Mouse (Mus musculus) stomach, embryonic 16.5 days (tissue): ENCODE measurements around the gene Vmn1r74. TPM values are rescaled to one million over a fixed set of nuclear protein-coding genes. Genes with fewer than 3 reads are reported as not detected.
"Not testable (repeated sequence)": the region's sequence is repeated elsewhere in the genome, so short reads cannot be mapped to it uniquely, and the experiment has no call there.

Experiments used
- ATAC-seq: fragments of 200-750 bp; cut with Nextera tagmentation; 2 replicates; pipeline ENCODE4 v1.8.0; 2017; ENCODE audit warnings: moderate number of reproducible peaks, moderate TSS enrichment; ENCODE audit not compliant: insufficient read depth, low FRiP score
- H3K27ac ChIP-seq: fragments of 300-500 bp; sonication (generic); 2 replicates; pipeline ENCODE4 v1.5.1; 2014; ENCODE audit warnings: low read length
- H3K27me3 ChIP-seq: fragments of 300-500 bp; sonication (generic); 2 replicates; pipeline ENCODE4 v1.6.1; 2014; ENCODE audit warnings: low read length, control low read depth, mixed read lengths; ENCODE audit not compliant: control insufficient read depth, insufficient read depth
- H3K36me3 ChIP-seq: fragments of 300-500 bp; sonication (generic); 2 replicates; pipeline ENCODE4 v1.6.1; 2014; ENCODE audit warnings: low read length; ENCODE audit not compliant: control insufficient read depth, insufficient read depth
- H3K4me1 ChIP-seq: fragments of 300-500 bp; sonication (generic); 2 replicates; pipeline ENCODE4 v1.6.1; 2014; ENCODE audit warnings: low read length, control low read depth, mixed read lengths; ENCODE audit not compliant: control insufficient read depth, insufficient read depth
- H3K4me2 ChIP-seq: fragments of 300-500 bp; sonication (generic); 2 replicates; pipeline ENCODE4 v1.6.1; 2014; ENCODE audit warnings: low read depth, low read length, mixed read lengths
- H3K4me3 ChIP-seq: fragments of 300-500 bp; sonication (generic); replicated peaks from 2 replicates; pipeline ENCODE4 v1.5.1; 2014; ENCODE audit warnings: mild to moderate bottlenecking, low read length
- H3K9ac ChIP-seq: fragments of 300-500 bp; sonication (generic); 2 replicates; pipeline ENCODE4 v1.6.1; 2014; ENCODE audit warnings: low read length
- H3K9me3 ChIP-seq: fragments of 300-500 bp; sonication (generic); replicated peaks from 2 replicates; pipeline ENCODE4 v1.6.1; 2016; ENCODE audit warnings: low read length, control low read depth; ENCODE audit not compliant: control insufficient read depth
- WGBS: fragments of 180-500 bp; shearing (Covaris S2); extraction: QIAGEN DNeasy Blood & Tissue Kit; methylation state at CpG from one replicate; pipeline ENCODE4 v1.1.7; 2014; 5-methylcytosine and 5-hydroxymethylcytosine counted together
- polyA plus RNA-seq: library from polyadenylated mRNA; unstranded; fragments of >200 nt; fragmentation: Nextera tagmentation; extraction: Ambion mirVana; gene quantifications from 2 replicates; pipeline ENCODE4 v1.2.1, GENCODE M21; 2015

Gene Vmn1r74
- polyA plus RNA-seq, result not detected in 2 replicates

- ATAC-seq, result no peak
- 75% methylated on average over 2 of the region's 2 CpGs for WGBS
Observed at GRCm38 (mm10) chr7:11833680-11834079, at the start of gene Vmn1r74. Gene Vmn1r74, plus strand, starts transcription at chr7:11833980.

DNA sequence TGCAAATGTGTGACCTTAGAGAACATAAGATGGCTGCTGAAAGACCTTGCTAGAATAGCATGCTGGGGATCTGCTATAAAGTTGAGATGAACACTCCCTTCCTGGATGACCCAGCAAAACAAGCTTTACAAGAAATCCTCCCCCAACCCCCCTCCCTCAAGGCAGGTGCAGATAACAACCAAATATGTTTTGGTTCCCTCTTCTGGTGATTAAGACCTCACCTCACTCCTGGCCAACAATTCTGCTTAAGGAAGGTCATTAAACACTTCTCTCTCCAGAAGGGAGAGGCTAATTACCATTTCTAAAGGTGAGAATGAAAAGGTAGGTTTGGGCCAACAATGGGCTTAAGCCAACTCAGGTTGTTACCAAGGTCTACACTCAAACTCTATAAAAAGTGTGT, 20.0 kb upstream of the Vmn1r74 start:
- Histone ChIP-seq H3K9ac (no peak overlapping the region), H3K27ac (no peak overlapping the region), H3K27me3 (no peaks in the 10 kb centered on the region), H3K36me3 (no peaks in the 10 kb centered on the region), H3K4me3 (no peak overlapping the region), H3K4me2 (no peak overlapping the region), H3K9me3 (0 out of 2 replicates have a peak, but pooled peaks cover 4% of the 10 kb centered on the region), H3K4me1 (no peaks in the 10 kb centered on the region)
- no peak for ATAC-seq

More at GRCm38 (mm10) chr7:11833680-11834079, at the start of gene Vmn1r74:
- H3K4me3 ChIP-seq, result no peak within 1 kb of the TSS
- no peak within 1 kb of the TSS for H3K27ac ChIP-seq
- H3K36me3 ChIP-seq, result no peaks in the 10 kb centered on the region
- no peak within 1 kb of the TSS for H3K4me2 ChIP-seq
- no peaks in the 10 kb centered on the region for H3K4me1 ChIP-seq
- no peak within 1 kb of the TSS for H3K9ac ChIP-seq
- no peaks in the 10 kb centered on the region for H3K27me3 ChIP-seq
- no peaks in the 10 kb centered on the region; the same call in 1 of the 2 replicates for H3K9me3 ChIP-seq

DNA sequence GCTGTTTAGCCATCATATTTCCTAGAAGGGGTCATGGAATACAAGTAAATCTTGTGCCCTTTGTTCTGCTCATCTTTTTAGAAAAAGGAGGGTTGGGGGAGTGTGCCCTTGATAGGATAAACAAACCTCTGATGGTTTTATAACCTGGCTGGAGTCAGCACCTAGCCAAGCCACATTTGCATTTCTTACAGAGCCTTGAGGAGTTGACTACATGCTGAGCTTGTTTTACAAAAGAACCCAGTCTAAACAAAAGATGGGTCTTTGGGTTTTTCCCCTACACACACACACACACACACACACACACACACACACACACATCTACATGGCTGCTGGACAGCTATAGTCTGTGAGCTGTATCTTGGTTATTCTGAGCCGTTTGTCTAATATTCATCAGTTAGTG, 11.6 kb upstream of the Vmn1r74 start:
- no peak overlapping the region for H3K4me3 ChIP-seq
- no peak overlapping the region for H3K27ac ChIP-seq
- H3K36me3 ChIP-seq, result no peaks in the 10 kb centered on the region
- no peak overlapping the region for H3K9ac ChIP-seq
- 0 out of 2 replicates have a peak, but pooled peaks cover 9% of the 10 kb centered on the region for H3K9me3 ChIP-seq
- H3K4me2 ChIP-seq, result no peak overlapping the region
- no peaks in the 10 kb centered on the region for H3K27me3 ChIP-seq
- ATAC-seq, result no peak
- H3K4me1 ChIP-seq, result no peaks in the 10 kb centered on the region
- WGBS, result 76% methylated on average over 1 of the region's 1 CpGs

- H3K4me3 ChIP-seq, H3K4me1 ChIP-seq: not testable (repeated sequence)
Observed at GRCm38 (mm10) chr7:11823246-11823645, 10.5 kb upstream of the Vmn1r74 start.

GRCm38 (mm10) chr7:11874330-11874729, 40.5 kb downstream of the Vmn1r74 start, which contains the start of gene Vmn1r75:
Gene Vmn1r75, plus strand, starts transcription at chr7:11874630.
- Histone ChIP-seq H3K27ac (no peak within 1 kb of the TSS), H3K9ac (no peak within 1 kb of the TSS), H3K4me1 (no peaks in the 10 kb centered on the region), H3K4me2 (no peak within 1 kb of the TSS), H3K4me3 (no peak within 1 kb of the TSS), H3K36me3 (no peaks in the 10 kb centered on the region), H3K9me3 (no peaks in the 10 kb centered on the region), H3K27me3 (no peaks in the 10 kb centered on the region)
- no peak for ATAC-seq

More at GRCm38 (mm10) chr7:11823246-11823645, 10.5 kb upstream of the Vmn1r74 start:
- H3K9ac ChIP-seq, H3K36me3 ChIP-seq, H3K4me2 ChIP-seq, ATAC-seq, H3K27me3 ChIP-seq, H3K27ac ChIP-seq, H3K9me3 ChIP-seq: not testable (repeated sequence)
- 88% methylated on average over 9 of the region's 9 CpGs for WGBS

Other genes with a start within 250 kb of the Vmn1r74 start
- gene Zscan4-ps3, start 224.7 kb upstream of the Vmn1r74 start, polyA plus RNA-seq, result not detected in 2 replicates
- gene Vmn1r72, start 153.8 kb upstream of the Vmn1r74 start, polyA plus RNA-seq, result not detected in 2 replicates
- gene Vmn1r73, start 103.7 kb upstream of the Vmn1r74 start, polyA plus RNA-seq, result not detected in 2 replicates
- gene Vmn1r75, start 40.6 kb downstream of the Vmn1r74 start, polyA plus RNA-seq, result not detected in 2 replicates
- not detected in 2 replicates for gene Vmn1r76, start 104.2 kb downstream of the Vmn1r74 start, polyA plus RNA-seq
- gene Vmn1r77, start 202.8 kb downstream of the Vmn1r74 start, polyA plus RNA-seq, result not detected in 2 replicates